ENCODE assay signal across 8 mouse cellular contexts in the genomic region with DNA sequence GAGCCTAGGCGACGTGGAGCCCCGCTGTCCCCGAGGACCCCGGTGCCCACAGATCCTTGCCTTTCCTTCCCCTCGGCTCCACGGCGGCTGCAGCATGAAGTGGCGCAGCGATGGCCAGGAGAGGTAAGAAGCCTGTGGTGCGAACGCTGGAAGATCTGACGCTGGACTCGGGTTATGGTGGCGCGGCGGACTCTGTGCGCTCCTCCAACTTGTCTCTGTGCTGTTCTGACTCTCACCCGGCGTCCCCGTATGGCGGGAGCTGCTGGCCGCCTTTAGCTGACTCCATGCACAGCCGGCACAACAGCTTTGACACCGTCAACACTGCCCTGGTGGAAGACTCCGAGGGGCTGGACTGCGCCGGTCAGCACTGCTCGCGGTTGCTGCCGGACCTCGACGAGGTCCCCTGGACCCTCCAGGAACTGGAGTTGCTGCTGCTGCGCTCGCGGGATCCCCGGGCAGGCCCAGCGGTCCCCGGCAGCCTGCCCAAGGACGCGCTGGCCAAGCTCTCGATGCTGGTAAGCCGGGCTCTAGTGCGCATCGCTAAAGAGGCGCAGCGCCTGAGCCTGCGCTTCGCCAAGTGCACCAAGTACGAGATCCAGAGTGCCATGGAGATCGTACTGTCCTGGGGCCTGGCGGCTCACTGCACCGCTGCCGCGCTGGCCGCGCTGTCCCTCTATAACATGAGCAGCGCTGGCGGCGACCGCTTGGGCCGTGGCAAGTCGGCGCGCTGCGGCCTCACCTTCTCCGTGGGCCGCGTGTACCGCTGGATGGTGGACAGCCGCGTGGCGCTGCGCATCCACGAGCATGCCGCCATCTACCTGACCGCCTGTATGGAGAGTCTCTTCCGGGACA. TPM values are rescaled to one million over a fixed set of nuclear protein-coding genes. Genes with fewer than 3 reads are reported as not detected.
DNase-seq lines count a peak whose midpoint lies in the region; ATAC-seq lines count a peak whose summit lies in the region.

No protein-coding gene starts in this region.

- H3K79me2 ChIP-seq in macrophage (ENCODE audit: inconsistent target): no peaks in the 10 kb centered on the region

- peak; percentile 46 for DNase-seq in cerebellum, adult 8-10 months
- peak; percentile 8 to 37 for DNase-seq in frontal cortex, postnatal 10 days (ENCODE audit: low spot score in 2 of 2)
- DNase-seq in hindbrain, embryonic 10.5 days (ENCODE audit: low spot score): peak; percentile 72
- peak; percentile 29 to 35 for DNase-seq in layer of hippocampus, postnatal 36 days
- DNase-seq in retina, postnatal 7 days (ENCODE audit: low read depth, low spot score): peak; percentile 25

- H3K36me3 ChIP-seq in hindbrain, embryonic 10.5 days: no peaks in the 10 kb centered on the region
- no peaks in the 10 kb centered on the region for H3K36me3 ChIP-seq in macrophage (ENCODE audit: inconsistent target)

- peak overlapping the region; percentile 79 for H3K4me3 ChIP-seq in hindbrain, embryonic 10.5 days
- peak overlapping the region; percentile 6; the same call in 1 of the 2 replicates for H3K4me3 ChIP-seq in macrophage (ENCODE audit: inconsistent target)

- H3K9me3 ChIP-seq in hindbrain, embryonic 10.5 days: no peaks in the 10 kb centered on the region

- ATAC-seq in activated CD4-positive, CD25-positive, alpha-beta regulatory T cell, adult 4 months: peak; percentile 7
- no peak for ATAC-seq in erythroid progenitor cell, adult 5-6 weeks (replicated peaks; ENCODE audit: low FRiP score, poor library complexity, severe bottlenecking)

- peak overlapping the region; percentile 86 for H3K27ac ChIP-seq in hindbrain, embryonic 10.5 days
- H3K27ac ChIP-seq in macrophage: no peak overlapping the region

- H3K27me3 ChIP-seq in hindbrain, embryonic 10.5 days (ENCODE audit: insufficient read depth, poor library complexity, severe bottlenecking): peaks cover 39% of the 10 kb centered on the region

- H3K4me1 ChIP-seq in hindbrain, embryonic 10.5 days (replicated peaks): peaks cover 40% of the 10 kb centered on the region

- under 1% methylated on average over 78 of the region's 78 CpGs for WGBS in hindbrain, embryonic 10.5 days
- WGBS in macrophage (ENCODE audit: missing documents): under 1% methylated on average over 78 of the region's 78 CpGs

RNA-seq across cellular contexts. Expression of gene Btbd11, which starts 0.8 kb away (rescaled TPM):
- polyA plus RNA-seq in activated CD4-positive, CD25-positive, alpha-beta regulatory T cell, adult 4 months (2017; shearing (Covaris generic)): 1 to 10 TPM; 3.3 to 3.9 TPM
- 5.6 and 8.4 TPM in 2 replicates for polyA plus RNA-seq in hindbrain, embryonic 10.5 days (2016; fragmentation: Nextera tagmentation; extraction: Ambion mirVana)
- total RNA-seq in layer of hippocampus, postnatal 36 days (2021): 10 to 100 TPM; 19.1 to 20.0 TPM
- total RNA-seq in macrophage (2018; cell fraction: chromatin; rRNA removed): under 1 TPM in 16 of 26 experiments, not detected in 10; 0.21 to 0.82 (median 0.49) TPM
- total RNA-seq in macrophage (2018; cell fraction: cytosol; rRNA removed): under 1 TPM in 21 of 26 experiments, not detected in 5; 0.03 to 0.18 (median 0.09) TPM
- total RNA-seq in macrophage (2018; cell fraction: nucleus; rRNA removed): 1 to 10 TPM in 1 of 26 experiments, under 1 TPM in 12, not detected in 13; 0.24 to 1.5 (median 0.36) TPM
- 0.10 to 0.26 TPM (median 0.15 TPM) in 3 replicates for polyA plus RNA-seq in macrophage (2018)
- 1.1 and 1.3 TPM in 2 replicates for total RNA-seq in erythroid progenitor cell, adult 5-6 weeks (2015; ENCODE audit: low replicate concordance)
- 1.1 TPM in 1 of 2 replicates, not detected in the other for total RNA-seq in erythroid progenitor cell, adult 5-6 weeks (2017; ENCODE audit: low replicate concordance)
